Mouse (Mus musculus) embryonic fibroblast, embryonic 13.5 days (primary cell): ENCODE results near the gene Krt15. TPM values are rescaled to one million over a fixed set of nuclear protein-coding genes. Genes with fewer than 3 reads are reported as not detected.
A peak's percentile ranks its signal among the peaks of the same experiment; 100 is the strongest.

Experiments used
- H3K27ac ChIP-seq: 2 replicates; pipeline ENCODE4 v1.5.1; 2012; ENCODE audit warnings: low read length, control low read depth, inconsistent platforms; ENCODE audit not compliant: insufficient read depth
- H3K4me1 ChIP-seq: 2 replicates; pipeline ENCODE4 v1.6.1; 2011; ENCODE audit warnings: low read length; ENCODE audit not compliant: control insufficient read depth, insufficient read depth
- H3K4me3 ChIP-seq: 2 replicates; pipeline ENCODE4 v1.5.1; 2011; ENCODE audit warnings: mild to moderate bottlenecking, control low read depth, low read length; ENCODE audit not compliant: insufficient read depth
- CTCF ChIP-seq: IDR thresholded peaks from 2 replicates; pipeline ENCODE4 v1.5.1; 2011; ENCODE audit warnings: mild to moderate bottlenecking, control low read depth, low read length, moderate library complexity, borderline replicate concordance; ENCODE audit not compliant: insufficient read depth
- POLR2A ChIP-seq: IDR thresholded peaks from 2 replicates; pipeline ENCODE4 v1.6.1; 2011; ENCODE audit warnings: low read depth, mild to moderate bottlenecking, control low read depth, low read length, moderate library complexity
- polyA plus RNA-seq: library from polyadenylated mRNA; stranded (reverse); fragments of >200 nt; gene quantifications from 2 replicates; pipeline ENCODE4 v1.2.4, GENCODE M21; 2011; ENCODE audit warnings: low read depth; ENCODE audit not compliant: missing spikeins, insufficient read length

Gene Krt15
- polyA plus RNA-seq, 1 experiment = not detected

- no peaks in the 10 kb centered on the region for H3K4me1 ChIP-seq
- no peak for TF ChIP-seq CTCF
- TF ChIP-seq POLR2A = no peak
- H3K4me3 ChIP-seq = no peak overlapping the region
- no peak overlapping the region for H3K27ac ChIP-seq
Observed at GRCm38 (mm10) chr11:100155497-100156255, 19.9 kb upstream of the Krt15 start.

GRCm38 (mm10) chr11:100148615-100149330 is 13.0 kb upstream of the Krt15 start, which contains the start of gene Krt19:
Gene Krt19, minus strand, starts transcription at chr11:100148665.
- peaks cover 7% of the 10 kb centered on the region for H3K4me1 ChIP-seq
- H3K27ac ChIP-seq = peak within 1 kb of the TSS; percentile 90
- no peak for TF ChIP-seq POLR2A
- TF ChIP-seq CTCF = no peak
- H3K4me3 ChIP-seq = no peak within 1 kb of the TSS

- peaks cover 7% of the 10 kb centered on the region for H3K4me1 ChIP-seq
- no peak overlapping the region for H3K4me3 ChIP-seq
- H3K27ac ChIP-seq = peak overlapping the region; percentile 90
- TF ChIP-seq POLR2A (no peak), CTCF (no peak)
Observed at GRCm38 (mm10) chr11:100147566-100148353, 12.0 kb upstream of the Krt15 start.

- no peak overlapping the region for H3K27ac ChIP-seq
- no peak for TF ChIP-seq POLR2A
- no peak for TF ChIP-seq CTCF
- H3K4me1 ChIP-seq = peaks cover 7% of the 10 kb centered on the region
- peak overlapping the region; percentile 45 for H3K4me3 ChIP-seq
Observed at GRCm38 (mm10) chr11:100145858-100146560, 10.3 kb upstream of the Krt15 start.

GRCm38 (mm10) chr11:100145104-100145503 is 9.4 kb upstream of the Krt15 start:
- Histone ChIP-seq H3K27ac (no peak overlapping the region), H3K4me1 (peaks cover 7% of the 10 kb centered on the region), H3K4me3 (peak overlapping the region; percentile 45)
- TF ChIP-seq POLR2A (no peak), CTCF (no peak)

- no peak overlapping the region for H3K4me3 ChIP-seq
- no peak for TF ChIP-seq POLR2A
- no peak for TF ChIP-seq CTCF
Observed at GRCm38 (mm10) chr11:100140966-100141365, 5.2 kb upstream of the Krt15 start.

GRCm38 (mm10) chr11:100139391-100139790 is 3.7 kb upstream of the Krt15 start:
- no peak overlapping the region for H3K4me3 ChIP-seq
- no peak overlapping the region for H3K27ac ChIP-seq

More at GRCm38 (mm10) chr11:100140966-100141365, 5.2 kb upstream of the Krt15 start:
- Histone ChIP-seq H3K27ac (no peak overlapping the region), H3K4me1 (no peaks in the 10 kb centered on the region)

GRCm38 (mm10) chr11:100138809-100139208 is 3.1 kb upstream of the Krt15 start:
- Histone ChIP-seq H3K4me3 (no peak overlapping the region), H3K4me1 (no peaks in the 10 kb centered on the region), H3K27ac (no peak overlapping the region)
- TF ChIP-seq CTCF = no peak
- no peak for TF ChIP-seq POLR2A

More at GRCm38 (mm10) chr11:100139391-100139790, 3.7 kb upstream of the Krt15 start:
- H3K4me1 ChIP-seq = no peaks in the 10 kb centered on the region
- TF ChIP-seq POLR2A (no peak), CTCF (no peak)

GRCm38 (mm10) chr11:100137693-100138092 is 2.0 kb upstream of the Krt15 start:
- TF ChIP-seq CTCF (no peak), POLR2A (no peak)
- no peak overlapping the region for H3K4me3 ChIP-seq
- no peak overlapping the region for H3K27ac ChIP-seq
- H3K4me1 ChIP-seq = no peaks in the 10 kb centered on the region
